Mouse (Mus musculus): ENCODE results near the gene Snx32. TPM values are rescaled to one million over a fixed set of nuclear protein-coding genes. Genes with fewer than 3 reads are reported as not detected.

Snx32 gene
- polyA plus RNA-seq, 1 experiment from 2014 or later: 8.7 TPM

GRCm38 (mm10) chr19:5547471-5548056 lies 37.2 kb upstream of the Snx32 start:
- no peaks in the 10 kb centered on the region for H3K4me1 ChIP-seq (ENCODE audit: control insufficient read depth, insufficient read depth, low read length)
- no peak overlapping the region for H3K27ac ChIP-seq (replicated peaks; ENCODE audit: low read depth, low read length)
- ATAC-seq (replicated peaks; ENCODE audit: insufficient number of reproducible peaks, low FRiP score, low TSS enrichment, low read depth): no peak
- no peaks in the 10 kb centered on the region for H3K9me3 ChIP-seq (replicated peaks; ENCODE audit: control insufficient read depth, low read length)
- H3K27me3 ChIP-seq (ENCODE audit: control insufficient read depth, insufficient read depth, low read length): no peaks in the 10 kb centered on the region
- no peak overlapping the region for H3K4me3 ChIP-seq (ENCODE audit: low read depth, low read length)
- H3K4me2 ChIP-seq (ENCODE audit: low read depth, low read length): no peak overlapping the region
- H3K36me3 ChIP-seq (replicated peaks; ENCODE audit: control insufficient read depth, insufficient read depth, low read depth, low read length): no peaks in the 10 kb centered on the region
- DNase-seq (ENCODE audit: low spot score): no peak
- no peak overlapping the region for H3K9ac ChIP-seq (replicated peaks; ENCODE audit: low read length)
- WGBS: 74% methylated on average over 4 of the region's 4 CpGs

GRCm38 (mm10) chr19:5544031-5544430 lies 33.7 kb upstream of the Snx32 start:
- H3K4me3 ChIP-seq (ENCODE audit: low read depth, low read length): no peak overlapping the region
- H3K9me3 ChIP-seq (replicated peaks; ENCODE audit: control insufficient read depth, low read length): no peaks in the 10 kb centered on the region
- ATAC-seq (replicated peaks; ENCODE audit: insufficient number of reproducible peaks, low FRiP score, low TSS enrichment, low read depth): no peak
- no peaks in the 10 kb centered on the region for H3K36me3 ChIP-seq (replicated peaks; ENCODE audit: control insufficient read depth, insufficient read depth, low read depth, low read length)
- no peak overlapping the region for H3K9ac ChIP-seq (replicated peaks; ENCODE audit: low read length)
- no peak for DNase-seq (ENCODE audit: low spot score)
- no peaks in the 10 kb centered on the region for H3K4me1 ChIP-seq (ENCODE audit: control insufficient read depth, insufficient read depth, low read length)
- 46% methylated on average over 11 of the region's 11 CpGs for WGBS
- no peak overlapping the region for H3K27ac ChIP-seq (replicated peaks; ENCODE audit: low read depth, low read length)
- H3K4me2 ChIP-seq (ENCODE audit: low read depth, low read length): no peak overlapping the region
- H3K27me3 ChIP-seq (ENCODE audit: control insufficient read depth, insufficient read depth, low read length): no peaks in the 10 kb centered on the region

GRCm38 (mm10) chr19:5543362-5543761 lies 33.0 kb upstream of the Snx32 start:
- no peak overlapping the region for H3K9ac ChIP-seq (replicated peaks; ENCODE audit: low read length)
- 88% methylated on average over 9 of the region's 9 CpGs for WGBS
- no peaks in the 10 kb centered on the region for H3K27me3 ChIP-seq (ENCODE audit: control insufficient read depth, insufficient read depth, low read length)
- no peaks in the 10 kb centered on the region for H3K4me1 ChIP-seq (ENCODE audit: control insufficient read depth, insufficient read depth, low read length)
- DNase-seq (ENCODE audit: low spot score) (no peak), ATAC-seq (replicated peaks; ENCODE audit: insufficient number of reproducible peaks, low FRiP score, low TSS enrichment, low read depth) (no peak)
- no peak overlapping the region for H3K27ac ChIP-seq (replicated peaks; ENCODE audit: low read depth, low read length)
- no peak overlapping the region for H3K4me2 ChIP-seq (ENCODE audit: low read depth, low read length)
- H3K4me3 ChIP-seq (ENCODE audit: low read depth, low read length): no peak overlapping the region
- no peaks in the 10 kb centered on the region for H3K9me3 ChIP-seq (replicated peaks; ENCODE audit: control insufficient read depth, low read length)
- H3K36me3 ChIP-seq (replicated peaks; ENCODE audit: control insufficient read depth, insufficient read depth, low read depth, low read length): no peaks in the 10 kb centered on the region

- H3K4me2 ChIP-seq (ENCODE audit: low read depth, low read length): no peak overlapping the region
- H3K4me1 ChIP-seq (ENCODE audit: control insufficient read depth, insufficient read depth, low read length): no peaks in the 10 kb centered on the region
- no peak for ATAC-seq (replicated peaks; ENCODE audit: insufficient number of reproducible peaks, low FRiP score, low TSS enrichment, low read depth)
- H3K9ac ChIP-seq (replicated peaks; ENCODE audit: low read length): no peak overlapping the region
- no peak for DNase-seq (ENCODE audit: low spot score)
- H3K27me3 ChIP-seq (ENCODE audit: control insufficient read depth, insufficient read depth, low read length): no peaks in the 10 kb centered on the region
- no peak overlapping the region for H3K4me3 ChIP-seq (ENCODE audit: low read depth, low read length)
- H3K9me3 ChIP-seq (replicated peaks; ENCODE audit: control insufficient read depth, low read length): no peaks in the 10 kb centered on the region
- H3K27ac ChIP-seq (replicated peaks; ENCODE audit: low read depth, low read length): no peak overlapping the region
- 65% methylated on average over 8 of the region's 8 CpGs for WGBS
- no peaks in the 10 kb centered on the region for H3K36me3 ChIP-seq (replicated peaks; ENCODE audit: control insufficient read depth, insufficient read depth, low read depth, low read length)
Observed at GRCm38 (mm10) chr19:5538786-5539185, 28.4 kb upstream of the Snx32 start.

GRCm38 (mm10) chr19:5532520-5532919 lies 22.2 kb upstream of the Snx32 start:
- DNase-seq (ENCODE audit: low spot score): no peak
- ATAC-seq (replicated peaks; ENCODE audit: insufficient number of reproducible peaks, low FRiP score, low TSS enrichment, low read depth): no peak
- Histone ChIP-seq H3K27ac (replicated peaks; ENCODE audit: low read depth, low read length) (no peak overlapping the region), H3K4me2 (ENCODE audit: low read depth, low read length) (no peak overlapping the region), H3K9me3 (replicated peaks; ENCODE audit: control insufficient read depth, low read length) (no peaks in the 10 kb centered on the region), H3K36me3 (replicated peaks; ENCODE audit: control insufficient read depth, insufficient read depth, low read depth, low read length) (no peaks in the 10 kb centered on the region), H3K9ac (replicated peaks; ENCODE audit: low read length) (no peak overlapping the region), H3K27me3 (ENCODE audit: control insufficient read depth, insufficient read depth, low read length) (no peaks in the 10 kb centered on the region; the same call in 1 of the 2 replicates), H3K4me1 (ENCODE audit: control insufficient read depth, insufficient read depth, low read length) (no peaks in the 10 kb centered on the region), H3K4me3 (ENCODE audit: low read depth, low read length) (no peak overlapping the region)
- 71% methylated on average over 8 of the region's 8 CpGs for WGBS

GRCm38 (mm10) chr19:5530138-5530524 lies 19.8 kb upstream of the Snx32 start:
- H3K4me3 ChIP-seq (ENCODE audit: low read depth, low read length): no peak overlapping the region
- ATAC-seq (replicated peaks; ENCODE audit: insufficient number of reproducible peaks, low FRiP score, low TSS enrichment, low read depth) (no peak), DNase-seq (ENCODE audit: low spot score) (no peak)
- no peaks in the 10 kb centered on the region for H3K4me1 ChIP-seq (ENCODE audit: control insufficient read depth, insufficient read depth, low read length)
- 53% methylated on average over 7 of the region's 7 CpGs for WGBS
- H3K9me3 ChIP-seq (replicated peaks; ENCODE audit: control insufficient read depth, low read length): no peaks in the 10 kb centered on the region
- H3K9ac ChIP-seq (replicated peaks; ENCODE audit: low read length): no peak overlapping the region
- H3K4me2 ChIP-seq (ENCODE audit: low read depth, low read length): no peak overlapping the region
- H3K36me3 ChIP-seq (replicated peaks; ENCODE audit: control insufficient read depth, insufficient read depth, low read depth, low read length): no peaks in the 10 kb centered on the region
- no peaks in the 10 kb centered on the region; the same call in 1 of the 2 replicates for H3K27me3 ChIP-seq (ENCODE audit: control insufficient read depth, insufficient read depth, low read length)
- no peak overlapping the region for H3K27ac ChIP-seq (replicated peaks; ENCODE audit: low read depth, low read length)

- Histone ChIP-seq H3K9ac (replicated peaks; ENCODE audit: low read length) (no peak overlapping the region), H3K4me3 (ENCODE audit: low read depth, low read length) (no peak overlapping the region), H3K27ac (replicated peaks; ENCODE audit: low read depth, low read length) (no peak overlapping the region), H3K36me3 (replicated peaks; ENCODE audit: control insufficient read depth, insufficient read depth, low read depth, low read length) (no peaks in the 10 kb centered on the region), H3K27me3 (ENCODE audit: control insufficient read depth, insufficient read depth, low read length) (no peaks in the 10 kb centered on the region; the same call in 1 of the 2 replicates), H3K4me2 (ENCODE audit: low read depth, low read length) (no peak overlapping the region), H3K9me3 (replicated peaks; ENCODE audit: control insufficient read depth, low read length) (no peaks in the 10 kb centered on the region), H3K4me1 (ENCODE audit: control insufficient read depth, insufficient read depth, low read length) (no peaks in the 10 kb centered on the region)
- DNase-seq (ENCODE audit: low spot score) (peak; percentile 96), ATAC-seq (replicated peaks; ENCODE audit: insufficient number of reproducible peaks, low FRiP score, low TSS enrichment, low read depth) (peak; percentile 95)
- WGBS: 15% methylated on average over 20 of the region's 20 CpGs
Observed at GRCm38 (mm10) chr19:5529325-5530137, 19.2 kb upstream of the Snx32 start.

- H3K9me3 ChIP-seq (replicated peaks; ENCODE audit: control insufficient read depth, low read length): no peaks in the 10 kb centered on the region
- no peaks in the 10 kb centered on the region for H3K4me1 ChIP-seq (ENCODE audit: control insufficient read depth, insufficient read depth, low read length)
- no peak for DNase-seq (ENCODE audit: low spot score)
- H3K36me3 ChIP-seq (replicated peaks; ENCODE audit: control insufficient read depth, insufficient read depth, low read depth, low read length): no peaks in the 10 kb centered on the region
- no peak for ATAC-seq (replicated peaks; ENCODE audit: insufficient number of reproducible peaks, low FRiP score, low TSS enrichment, low read depth)
- 66% methylated on average over 5 of the region's 5 CpGs for WGBS
- H3K4me3 ChIP-seq (ENCODE audit: low read depth, low read length): no peak overlapping the region
- no peak overlapping the region for H3K9ac ChIP-seq (replicated peaks; ENCODE audit: low read length)
- no peak overlapping the region for H3K4me2 ChIP-seq (ENCODE audit: low read depth, low read length)
- H3K27me3 ChIP-seq (ENCODE audit: control insufficient read depth, insufficient read depth, low read length): no peaks in the 10 kb centered on the region; the same call in 1 of the 2 replicates
- no peak overlapping the region for H3K27ac ChIP-seq (replicated peaks; ENCODE audit: low read depth, low read length)
Observed at GRCm38 (mm10) chr19:5525204-5525603, 14.9 kb upstream of the Snx32 start.
